Mouse (Mus musculus) embryo, embryonic 10.5 days (tissue): ENCODE measurements at regions not wholly inside any gene's neighbourhood (a gene's known extent, or its start where the extent isn't known, plus 50 kb on each side); places are given as distances from the start of the nearest gene placed in this dataset.

ENCODE experiments used
- DNase-seq: peaks from one replicate; pipeline ENCODE4 v3.0.0-alpha.2; 2015; ENCODE audit warnings: low spot score

GRCm38 (mm10) chr14:36819826-36820225 is 148.8 kb downstream of the Ccser2 start:
- no peak for DNase-seq

DNA sequence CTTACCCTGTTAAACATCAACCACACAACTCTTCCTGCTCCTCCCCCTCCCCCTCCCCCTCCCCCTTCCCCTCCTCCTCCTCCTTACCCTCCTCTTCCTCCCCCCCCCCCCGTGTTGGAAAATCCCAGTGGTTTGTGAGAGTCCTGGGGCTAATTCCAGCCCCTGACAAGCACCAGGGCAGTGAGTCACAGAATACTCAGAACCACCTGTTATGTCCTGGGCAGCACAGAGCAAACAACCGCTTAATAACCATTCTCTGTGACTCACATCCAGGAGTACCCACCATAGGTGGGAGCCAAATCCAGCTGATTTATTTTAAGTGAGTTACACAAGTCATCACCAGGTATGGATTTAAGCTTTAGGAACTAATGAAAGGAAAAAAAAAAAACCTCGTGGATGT is 166.2 kb downstream of the Ccser2 start:
- no peak for DNase-seq

- no peak for DNase-seq
Observed at GRCm38 (mm10) chr14:36799820-36800219, 168.8 kb downstream of the Ccser2 start.

DNA sequence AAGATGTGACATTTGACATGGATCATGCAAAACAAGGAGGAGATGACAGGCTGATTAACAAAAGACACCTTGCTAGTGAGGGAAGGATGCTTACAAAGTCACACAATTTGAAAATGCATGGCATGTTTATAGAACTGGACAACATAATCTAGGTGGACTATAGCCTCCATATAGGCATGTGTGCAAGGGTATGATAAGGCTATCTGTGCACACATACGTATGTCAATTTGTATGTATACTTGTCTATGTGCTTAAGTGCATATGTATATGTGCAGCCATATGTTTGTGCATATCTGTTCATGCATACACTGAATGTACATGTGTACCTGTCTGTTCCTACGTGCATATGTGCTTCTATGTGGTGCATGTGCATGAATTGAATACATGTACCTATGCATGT is 186.7 kb downstream of the Ccser2 start:
- DNase-seq = no peak

DNA sequence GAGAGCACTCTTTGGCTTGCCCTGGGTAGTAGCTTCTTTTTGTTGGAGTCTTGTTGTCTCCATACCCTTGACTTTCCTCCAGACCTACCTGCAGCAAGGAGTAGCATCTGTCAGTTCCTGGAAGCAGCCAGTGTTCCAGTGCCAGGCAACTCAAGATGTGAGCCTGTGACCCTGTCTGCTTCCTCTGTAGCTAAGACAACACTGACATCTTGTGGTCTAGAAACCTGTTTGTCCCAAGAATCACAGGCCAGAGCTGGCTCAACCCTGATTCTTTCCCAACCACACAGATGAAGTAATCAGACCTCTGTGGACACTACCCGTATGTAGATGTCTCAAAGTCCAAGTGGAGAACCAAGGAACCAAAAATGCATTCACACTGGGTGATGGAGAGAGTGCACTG is 189.6 kb downstream of the Ccser2 start:
- peak; percentile 40 for DNase-seq

- DNase-seq = no peak
Observed at GRCm38 (mm10) chr14:36774349-36774748, 194.2 kb downstream of the Ccser2 start.

DNA sequence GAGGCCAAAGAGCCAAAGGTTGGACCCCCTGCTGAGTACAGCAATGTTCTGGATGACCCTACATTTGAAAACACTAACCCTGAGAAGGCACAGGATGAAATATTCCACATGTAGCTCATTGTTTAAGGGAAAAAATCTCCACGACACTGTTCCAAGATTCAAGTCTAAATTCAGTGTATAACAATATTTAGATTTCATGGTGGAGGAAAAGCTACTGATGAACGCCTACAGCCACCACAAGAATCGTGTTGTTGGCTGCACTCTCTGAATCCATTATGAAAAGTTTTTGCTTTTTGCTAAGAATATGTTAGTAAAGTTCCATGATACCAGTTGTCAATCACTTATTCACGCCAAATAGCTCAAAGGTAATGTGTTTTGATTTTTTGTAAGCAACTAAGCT is 204.2 kb downstream of the Ccser2 start:
- no peak for DNase-seq

DNA sequence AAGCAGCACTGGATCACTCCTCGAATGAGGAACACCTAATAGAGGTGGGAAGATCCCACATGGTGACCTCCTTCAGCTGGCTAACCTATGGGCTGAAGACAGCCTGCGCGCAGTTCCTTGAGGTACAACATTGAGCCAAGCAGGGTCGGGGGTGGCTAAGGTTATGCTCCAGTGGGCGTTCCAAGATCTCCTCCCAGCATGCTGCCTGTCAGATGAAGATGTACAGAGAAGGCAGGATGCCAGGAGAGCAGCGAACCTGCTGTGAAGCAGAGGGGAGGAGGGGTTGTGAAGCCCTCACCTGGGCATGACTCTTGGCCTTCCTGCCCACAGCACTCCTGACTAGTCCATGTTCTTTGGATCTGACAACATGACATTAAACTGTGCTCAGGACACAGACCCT is 212.5 kb downstream of the Ccser2 start:
- DNase-seq = no peak

- no peak for DNase-seq
Observed at GRCm38 (mm10) chr14:36748130-36748883, 220.3 kb downstream of the Ccser2 start.

DNA sequence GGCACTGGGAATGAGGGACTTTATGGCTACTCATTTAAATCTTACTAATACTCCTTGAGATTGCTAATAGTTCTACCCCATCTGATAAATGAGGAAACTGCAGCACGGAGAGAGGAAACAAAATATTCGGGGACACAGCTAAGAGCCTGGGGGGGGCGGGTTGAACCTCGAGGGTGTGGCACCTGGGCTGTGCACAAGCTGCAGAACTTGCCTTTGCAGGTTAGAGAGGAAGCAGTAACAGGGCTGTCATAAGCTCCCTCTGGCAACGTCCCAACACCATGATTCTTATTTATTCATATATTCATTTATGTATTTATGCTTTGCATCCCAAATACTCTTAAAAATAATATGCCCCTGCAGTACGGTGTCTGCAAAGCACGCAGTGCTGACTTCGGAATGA is 237.5 kb downstream of the Ccser2 start:
- DNase-seq = no peak

DNA sequence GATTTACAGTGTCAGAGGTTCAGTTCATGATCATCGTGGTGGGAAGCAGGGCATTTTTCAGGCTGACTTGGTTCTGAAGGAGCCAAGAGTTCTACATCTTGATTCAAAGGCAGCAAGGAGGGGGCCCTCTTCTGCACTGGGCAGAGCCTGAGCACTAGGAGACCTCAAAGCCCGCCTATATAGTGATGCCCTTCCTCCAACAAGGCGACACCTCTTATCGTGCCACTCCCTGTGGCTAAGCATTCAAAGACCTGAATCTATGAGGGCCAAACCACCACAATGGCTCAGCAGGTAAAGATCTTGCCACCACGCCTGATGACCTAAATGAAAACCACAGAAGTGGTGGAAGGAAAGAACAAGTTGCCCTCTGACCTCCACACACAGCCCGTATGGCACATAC is 242.5 kb downstream of the Ccser2 start:
- no peak for DNase-seq

- no peak for DNase-seq
Observed at GRCm38 (mm10) chr14:36715684-36716083, 252.9 kb downstream of the Ccser2 start.

DNA sequence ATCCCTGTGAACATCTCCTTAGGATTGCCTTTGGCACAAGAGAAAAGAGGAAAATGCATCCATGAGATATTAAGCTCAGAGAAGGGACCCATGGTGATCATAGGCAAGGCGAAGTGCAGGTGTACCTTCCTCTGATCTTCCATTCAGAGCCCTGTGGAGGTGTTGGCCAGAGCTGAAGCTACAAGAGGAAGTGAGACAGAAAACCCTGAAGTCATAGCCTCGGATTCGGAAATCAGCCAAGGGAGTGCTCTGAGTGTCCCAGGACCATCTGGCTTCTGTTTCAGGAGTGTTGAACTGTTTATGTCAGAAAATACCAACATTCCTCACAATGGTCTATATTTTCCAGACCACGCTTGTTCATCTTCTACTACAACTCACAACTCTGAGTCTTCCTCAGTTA is 271.6 kb downstream of the Ccser2 start:
- no peak for DNase-seq

- DNase-seq = no peak
Observed at GRCm38 (mm10) chr14:36691958-36692357, 276.6 kb downstream of the Ccser2 start.

GRCm38 (mm10) chr14:36691018-36691417 is 277.6 kb downstream of the Ccser2 start:
- DNase-seq = no peak

DNA sequence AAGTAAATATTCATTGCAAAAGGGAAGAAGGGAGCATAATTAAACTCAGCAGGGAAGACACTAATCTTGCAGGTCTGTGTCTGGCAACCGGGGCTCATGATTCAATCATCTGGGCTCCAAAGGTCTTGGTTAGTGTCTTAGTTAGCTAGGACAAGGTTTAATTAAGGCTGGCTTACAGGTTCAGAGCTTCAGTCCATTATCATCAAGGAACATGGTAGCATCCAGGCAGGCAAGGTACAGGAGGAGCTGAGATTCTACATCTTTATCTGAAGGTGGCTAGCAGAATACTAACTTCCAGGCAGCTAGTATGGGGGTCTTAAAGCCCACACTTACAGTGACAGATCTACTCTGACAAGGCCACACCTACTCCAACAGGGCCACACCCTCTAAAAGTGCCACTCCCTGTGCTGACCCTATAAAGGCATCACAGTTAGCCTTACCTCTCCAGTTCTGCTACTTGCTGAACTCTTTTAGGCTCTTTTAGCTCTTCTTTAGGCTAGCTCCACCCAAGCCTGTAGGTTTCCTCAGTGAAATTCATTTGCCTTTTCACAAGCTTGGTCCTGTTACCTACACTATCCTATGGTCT is 309.8 kb downstream of the Ccser2 start:
- no peak for DNase-seq

GRCm38 (mm10) chr14:36658193-36658592 is 310.4 kb downstream of the Ccser2 start:
- DNase-seq = no peak

DNA sequence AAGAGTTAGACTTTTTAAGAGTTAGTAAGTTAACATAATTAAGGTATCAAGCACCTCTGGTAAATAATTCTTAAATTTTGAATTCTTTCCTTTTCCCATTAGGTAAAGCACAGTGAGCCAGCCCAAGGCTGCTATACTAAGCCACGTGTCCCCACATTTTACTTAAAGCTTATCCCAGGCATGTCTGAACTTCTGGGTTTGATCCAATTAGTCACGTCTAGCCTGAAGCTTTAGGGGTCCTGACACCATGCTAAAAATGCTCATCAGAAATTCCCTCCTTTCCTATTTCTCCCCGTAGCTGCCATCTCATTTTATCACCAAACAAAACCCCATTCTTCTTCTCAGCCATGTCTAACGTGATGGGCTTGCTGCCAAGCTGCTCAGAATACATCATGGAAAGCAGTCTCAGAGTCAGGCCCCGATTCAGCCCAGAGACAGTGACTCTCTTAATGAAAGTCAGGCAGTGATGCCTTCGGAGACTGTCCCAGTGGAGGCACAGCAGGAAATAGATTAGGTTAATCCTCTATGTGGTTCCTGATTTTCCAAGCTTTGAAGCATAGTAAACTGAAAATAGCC is 315.5 kb downstream of the Ccser2 start:
- DNase-seq = peak; percentile 49

- DNase-seq = no peak
Observed at GRCm38 (mm10) chr14:36651053-36651735, 317.4 kb downstream of the Ccser2 start.

DNA sequence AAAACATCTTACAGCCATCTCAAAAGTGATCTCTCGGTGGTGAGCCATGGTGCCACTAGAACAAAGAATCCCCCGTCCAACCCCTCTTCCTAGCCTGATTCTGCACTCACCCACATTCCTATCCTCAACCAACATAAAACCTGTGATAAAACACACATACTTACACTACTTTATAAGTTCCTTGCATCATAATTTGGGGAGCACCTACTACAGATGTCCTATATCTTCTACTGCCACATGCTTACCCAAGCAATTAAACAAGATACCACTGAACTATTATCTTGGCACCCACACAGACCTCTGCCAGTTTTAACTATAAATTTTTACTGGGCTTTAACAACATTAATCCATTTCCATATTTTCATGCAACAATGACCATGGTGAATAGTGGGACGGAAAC is 321.9 kb downstream of the Ccser2 start:
- no peak for DNase-seq

DNA sequence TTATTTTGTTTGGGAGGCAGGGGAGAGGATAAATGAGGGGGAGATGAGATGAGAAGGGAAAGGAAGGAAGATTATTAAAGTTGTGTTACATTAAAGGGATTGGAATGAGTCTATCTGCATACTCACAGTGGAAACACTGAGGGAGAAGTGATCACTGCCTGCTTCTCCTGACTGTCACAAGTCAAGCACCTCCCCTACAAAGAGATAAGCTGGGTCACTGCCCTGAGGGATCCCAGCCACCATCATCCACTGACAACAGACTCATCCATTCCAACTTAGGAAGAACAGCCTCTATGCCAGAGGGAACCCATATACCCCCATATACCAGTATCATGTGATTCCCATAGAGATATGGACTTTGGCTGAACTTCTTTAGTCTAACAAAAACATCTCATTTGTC is 322.3 kb downstream of the Ccser2 start:
- no peak for DNase-seq

DNA sequence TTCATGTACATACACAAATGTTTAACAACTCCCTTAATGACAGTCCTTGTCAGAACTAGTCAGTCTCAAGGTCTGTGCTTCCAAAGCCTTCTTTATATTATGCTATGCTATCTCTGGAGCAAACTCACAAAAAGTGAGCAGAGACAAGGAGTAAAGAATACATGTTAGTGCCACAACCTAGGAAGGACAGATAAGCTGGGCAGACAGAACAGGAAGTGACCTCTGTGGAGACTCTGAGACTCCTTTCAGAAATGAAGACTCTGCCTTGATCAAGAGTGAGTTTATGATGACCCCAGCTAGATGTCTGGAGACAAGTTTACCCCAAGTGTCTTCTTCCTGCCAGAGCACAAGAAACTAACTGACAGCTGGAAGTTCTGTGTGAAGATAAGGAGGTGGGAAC is 343.8 kb downstream of the Ccser2 start:
- no peak for DNase-seq

GRCm38 (mm10) chr14:36624134-36624533 is 344.4 kb downstream of the Ccser2 start:
- DNase-seq = no peak
